Mouse (Mus musculus) midbrain, embryonic 12.5 days (tissue): ENCODE measurements around the gene Arhgap9. TPM values are rescaled to one million over a fixed set of nuclear protein-coding genes. Genes with fewer than 3 reads are reported as not detected.
"Not testable (repeated sequence)": the region's sequence is repeated elsewhere in the genome, so short reads cannot be mapped to it uniquely, and the experiment has no call there.

ENCODE experiments used
- ATAC-seq: fragments of 200-750 bp; cut with Nextera tagmentation; 2 replicates; pipeline ENCODE4 v1.8.0; 2017; ENCODE audit warnings: low read depth, moderate TSS enrichment, moderate library complexity; ENCODE audit not compliant: low FRiP score
- H3K27ac ChIP-seq: fragments of 300-500 bp; sonication (generic); replicated peaks from 2 replicates; pipeline ENCODE4 v1.5.1; 2016; ENCODE audit warnings: mild to moderate bottlenecking
- H3K27me3 ChIP-seq: fragments of 300-500 bp; sonication (generic); 2 replicates; pipeline ENCODE4 v1.6.1; 2016; ENCODE audit warnings: mild to moderate bottlenecking
- H3K36me3 ChIP-seq: fragments of 300-500 bp; sonication (generic); 2 replicates; pipeline ENCODE4 v1.6.1; 2016
- H3K4me1 ChIP-seq: fragments of 300-500 bp; sonication (generic); 2 replicates; pipeline ENCODE4 v1.6.1; 2016
- H3K4me2 ChIP-seq: fragments of 300-500 bp; sonication (generic); replicated peaks from 2 replicates; pipeline ENCODE4 v1.6.1; 2016; ENCODE audit warnings: mild to moderate bottlenecking, moderate library complexity
- H3K4me3 ChIP-seq: fragments of 300-500 bp; sonication (generic); 2 replicates; pipeline ENCODE4 v1.5.1; 2016; ENCODE audit warnings: mild to moderate bottlenecking
- H3K9ac ChIP-seq: fragments of 300-500 bp; sonication (generic); replicated peaks from 2 replicates; pipeline ENCODE4 v1.6.1; 2016; ENCODE audit warnings: mild to moderate bottlenecking, moderate library complexity
- H3K9me3 ChIP-seq: fragments of 300-500 bp; sonication (generic); 2 replicates; pipeline ENCODE4 v1.6.1; 2016; ENCODE audit warnings: mild to moderate bottlenecking
- WGBS: fragments of 180-500 bp; shearing (Covaris S2); methylation state at CpG from one replicate; pipeline ENCODE4 v1.1.7; 2016; 5-methylcytosine and 5-hydroxymethylcytosine counted together
- polyA plus RNA-seq: library from polyadenylated mRNA; unstranded; fragments of >200 nt; fragmentation: Nextera tagmentation; extraction: Ambion mirVana; gene quantifications from 2 replicates; pipeline ENCODE4 v1.2.1, GENCODE M21; 2016

Gene Arhgap9
- polyA plus RNA-seq, 1 experiment from 2014 or later: 1.1 TPM

- Histone ChIP-seq H3K4me1 (peaks cover 13% of the 10 kb centered on the region), H3K36me3 (peaks cover 11% of the 10 kb centered on the region)
- H3K4me3 ChIP-seq, H3K9me3 ChIP-seq, H3K4me2 ChIP-seq, ATAC-seq, H3K27me3 ChIP-seq, H3K9ac ChIP-seq, H3K27ac ChIP-seq: not testable (repeated sequence)
- WGBS: 93% methylated on average over 5 of the region's 5 CpGs
Measured at GRCm38 (mm10) chr10:127313516-127313915, 8.2 kb upstream of the Arhgap9 start.

- H3K36me3 ChIP-seq, H3K27ac ChIP-seq, H3K9ac ChIP-seq, H3K27me3 ChIP-seq, H3K9me3 ChIP-seq, H3K4me2 ChIP-seq, ATAC-seq, H3K4me3 ChIP-seq: not testable (repeated sequence)
- 80% methylated on average over 1 of the region's 1 CpGs for WGBS
- peaks cover 12% of the 10 kb centered on the region for H3K4me1 ChIP-seq
Measured at GRCm38 (mm10) chr10:127314950-127315349, 6.8 kb upstream of the Arhgap9 start.

GRCm38 (mm10) chr10:127317277-127317676, 4.5 kb upstream of the Arhgap9 start:
- 73% methylated on average over 2 of the region's 2 CpGs for WGBS

GRCm38 (mm10) chr10:127318009-127318408, 3.8 kb upstream of the Arhgap9 start:
- H3K9ac ChIP-seq: no peak overlapping the region
- H3K4me3 ChIP-seq: no peak overlapping the region
- H3K4me2 ChIP-seq: no peak overlapping the region
- H3K27me3 ChIP-seq: peaks cover 20% of the 10 kb centered on the region
- H3K9me3 ChIP-seq: no peaks in the 10 kb centered on the region
- 49% methylated on average over 4 of the region's 4 CpGs for WGBS
- ATAC-seq: no peak
- H3K4me1 ChIP-seq: no peaks in the 10 kb centered on the region
- no peaks in the 10 kb centered on the region for H3K36me3 ChIP-seq
- H3K27ac ChIP-seq: no peak overlapping the region

More at GRCm38 (mm10) chr10:127317277-127317676, 4.5 kb upstream of the Arhgap9 start:
- Histone ChIP-seq H3K27me3 (peaks cover 13% of the 10 kb centered on the region), H3K9ac (no peak overlapping the region), H3K4me1 (no peaks in the 10 kb centered on the region), H3K9me3 (no peaks in the 10 kb centered on the region), H3K4me2 (no peak overlapping the region), H3K36me3 (no peaks in the 10 kb centered on the region), H3K4me3 (no peak overlapping the region), H3K27ac (no peak overlapping the region)
- no peak for ATAC-seq

GRCm38 (mm10) chr10:127319969-127320368, 1.8 kb upstream of the Arhgap9 start:
- no peak overlapping the region for H3K9ac ChIP-seq
- H3K4me2 ChIP-seq: no peak overlapping the region
- no peaks in the 10 kb centered on the region for H3K4me1 ChIP-seq
- H3K4me3 ChIP-seq: no peak overlapping the region
- no peaks in the 10 kb centered on the region for H3K9me3 ChIP-seq
- whole genome bisulfite sequencing: 87% methylated on average over 7 of the region's 7 CpGs
- H3K27me3 ChIP-seq: peaks cover 40% of the 10 kb centered on the region
- no peaks in the 10 kb centered on the region for H3K36me3 ChIP-seq
- H3K27ac ChIP-seq: no peak overlapping the region
- ATAC-seq: no peak

GRCm38 (mm10) chr10:127322178-127322577, 414 bp downstream of the Arhgap9 start:
- no peak for ATAC-seq
- no peaks in the 10 kb centered on the region for H3K36me3 ChIP-seq
- no peak overlapping the region for H3K27ac ChIP-seq
- 64% methylated on average over 13 of the region's 13 CpGs for WGBS
- no peak overlapping the region for H3K4me2 ChIP-seq
- peaks cover 12% of the 10 kb centered on the region for H3K4me1 ChIP-seq
- H3K27me3 ChIP-seq: peaks cover 62% of the 10 kb centered on the region
- H3K9ac ChIP-seq: no peak overlapping the region
- H3K4me3 ChIP-seq: no peak overlapping the region
- no peaks in the 10 kb centered on the region for H3K9me3 ChIP-seq

- H3K27me3 ChIP-seq: peaks cover 67% of the 10 kb centered on the region
Measured at GRCm38 (mm10) chr10:127322669-127323068, 905 bp downstream of the Arhgap9 start.

GRCm38 (mm10) chr10:127323131-127323855, 1.5 kb downstream of the Arhgap9 start:
- H3K9me3 ChIP-seq: no peaks in the 10 kb centered on the region
- no peak overlapping the region for H3K9ac ChIP-seq
- whole genome bisulfite sequencing: 81% methylated on average over 17 of the region's 17 CpGs
- peaks cover 12% of the 10 kb centered on the region for H3K4me1 ChIP-seq
- H3K27ac ChIP-seq: no peak overlapping the region
- no peak overlapping the region for H3K4me3 ChIP-seq
- peaks cover 73% of the 10 kb centered on the region for H3K27me3 ChIP-seq
- H3K36me3 ChIP-seq: no peaks in the 10 kb centered on the region
- ATAC-seq: no peak
- H3K4me2 ChIP-seq: no peak overlapping the region

More at GRCm38 (mm10) chr10:127322669-127323068, 905 bp downstream of the Arhgap9 start:
- Histone ChIP-seq H3K27ac (no peak overlapping the region), H3K4me3 (no peak overlapping the region), H3K36me3 (no peaks in the 10 kb centered on the region), H3K4me2 (no peak overlapping the region), H3K4me1 (peaks cover 12% of the 10 kb centered on the region), H3K9me3 (no peaks in the 10 kb centered on the region), H3K9ac (no peak overlapping the region)
- WGBS: 77% methylated on average over 4 of the region's 4 CpGs
- ATAC-seq: no peak

- no peak overlapping the region for H3K27ac ChIP-seq
- no peak overlapping the region for H3K4me3 ChIP-seq
- no peak for ATAC-seq
- H3K9ac ChIP-seq: no peak overlapping the region
- H3K4me2 ChIP-seq: no peak overlapping the region
- WGBS: 13% methylated on average over 7 of the region's 7 CpGs
- H3K27me3 ChIP-seq: peaks cover 85% of the 10 kb centered on the region
- H3K9me3 ChIP-seq: no peaks in the 10 kb centered on the region
- H3K4me1 ChIP-seq: peaks cover 12% of the 10 kb centered on the region
- no peaks in the 10 kb centered on the region for H3K36me3 ChIP-seq
Measured at GRCm38 (mm10) chr10:127324495-127324894, 2.7 kb downstream of the Arhgap9 start.

- Histone ChIP-seq H3K4me2 (peak overlapping the region; percentile 58; the same call in 1 of the 2 replicates), H3K36me3 (no peaks in the 10 kb centered on the region), H3K4me3 (peak overlapping the region; percentile 37; the same call in 1 of the 2 replicates), H3K4me1 (peaks cover 12% of the 10 kb centered on the region), H3K27me3 (peaks cover 94% of the 10 kb centered on the region), H3K27ac (no peak overlapping the region), H3K9me3 (no peaks in the 10 kb centered on the region), H3K9ac (no peak overlapping the region)
- WGBS: 33% methylated on average over 14 of the region's 14 CpGs
- no peak for ATAC-seq
Measured at GRCm38 (mm10) chr10:127325454-127326016, 3.8 kb downstream of the Arhgap9 start.

- whole genome bisulfite sequencing: 2% methylated on average over 53 of the region's 54 CpGs
- peak overlapping the region; percentile 58 for H3K4me2 ChIP-seq
- H3K36me3 ChIP-seq: no peaks in the 10 kb centered on the region
- H3K4me3 ChIP-seq: peak overlapping the region; percentile 37
- no peak for ATAC-seq
- no peaks in the 10 kb centered on the region for H3K9me3 ChIP-seq
- H3K27ac ChIP-seq: no peak overlapping the region
- peak overlapping the region; percentile 46; the same call in 1 of the 2 replicates for H3K9ac ChIP-seq
- H3K4me1 ChIP-seq: peaks cover 12% of the 10 kb centered on the region
- H3K27me3 ChIP-seq: peaks cover 89% of the 10 kb centered on the region
Measured at GRCm38 (mm10) chr10:127326017-127326801, 4.4 kb downstream of the Arhgap9 start.

- Histone ChIP-seq H3K4me1 (peaks cover 12% of the 10 kb centered on the region), H3K4me3 (peak overlapping the region; percentile 37), H3K9ac (0 out of 2 replicates have a peak overlapping the region, but pooled peaks have one; percentile 46), H3K36me3 (no peaks in the 10 kb centered on the region), H3K27me3 (peaks cover 92% of the 10 kb centered on the region), H3K9me3 (no peaks in the 10 kb centered on the region), H3K4me2 (peak overlapping the region; percentile 58), H3K27ac (no peak overlapping the region)
- ATAC-seq: no peak
- 3% methylated on average over 29 of the region's 29 CpGs for WGBS
Measured at GRCm38 (mm10) chr10:127326828-127327227, 5.1 kb downstream of the Arhgap9 start.
